Mouse (Mus musculus): ENCODE measurements around the gene Tiprl.

Tiprl gene

DNA sequence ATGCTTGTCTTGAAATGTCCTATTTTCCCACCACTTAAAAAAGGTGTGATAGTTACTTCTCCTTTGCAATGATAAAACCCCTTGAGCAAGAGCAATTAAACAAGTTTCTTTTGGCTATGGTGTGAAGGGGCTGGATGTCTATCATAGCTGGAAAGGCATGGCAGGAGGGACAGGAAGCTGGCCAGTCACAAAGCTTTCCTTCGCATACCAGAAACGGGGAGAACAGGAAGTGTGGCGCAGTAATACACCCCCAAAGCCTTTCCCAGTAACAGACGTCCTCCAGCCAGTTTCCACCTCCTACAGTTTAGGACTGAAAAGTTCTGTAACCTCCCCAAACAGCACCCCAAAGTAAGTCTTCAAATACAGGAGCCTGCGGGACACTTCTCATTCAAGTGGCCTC lies 66.6 kb downstream of the Tiprl start:
- no peak for DNase-seq

DNA sequence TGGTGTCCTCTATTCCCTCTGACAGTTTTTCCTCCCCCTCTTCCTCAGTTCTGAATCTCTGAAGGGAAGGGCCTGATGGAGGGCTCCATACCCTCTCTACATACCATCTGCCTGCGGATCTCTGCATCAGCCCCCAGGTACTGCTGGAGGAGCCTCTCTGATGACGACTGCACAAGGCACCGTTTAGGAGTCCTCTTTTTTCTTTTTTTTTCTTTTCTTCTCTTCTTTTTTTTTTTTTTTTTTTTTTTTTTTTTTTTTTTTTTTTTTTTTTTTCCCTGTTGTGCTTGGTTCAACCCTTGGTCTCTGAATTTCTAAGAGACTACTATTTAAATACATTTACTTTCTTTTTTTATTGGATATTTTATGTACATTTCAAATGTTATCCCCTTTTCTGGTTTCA lies 67.3 kb downstream of the Tiprl start:
- DNase-seq, result no peak

DNA sequence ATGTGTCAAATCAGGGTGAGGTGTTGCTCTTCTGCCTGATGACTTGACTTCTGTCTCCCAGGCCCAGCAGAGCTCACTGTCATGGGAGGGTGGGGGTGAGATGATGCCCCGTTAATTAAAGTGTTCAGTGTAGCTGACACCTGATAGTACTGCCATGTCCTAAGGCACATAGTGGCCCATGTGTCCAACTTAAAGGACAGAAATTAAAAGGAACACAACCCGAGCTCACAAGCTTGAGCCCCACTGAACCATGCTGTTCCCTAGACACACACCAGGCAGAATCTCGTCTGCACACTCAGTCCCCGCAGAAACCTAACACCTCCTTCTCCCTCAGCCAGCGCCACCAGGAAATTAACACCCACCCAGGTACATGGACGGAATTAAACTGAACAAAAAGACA lies 71.9 kb downstream of the Tiprl start:
- DNase-seq, result no peak
